Comparison of ENCODE assay signal across 8 mouse cellular contexts in the genomic region with DNA sequence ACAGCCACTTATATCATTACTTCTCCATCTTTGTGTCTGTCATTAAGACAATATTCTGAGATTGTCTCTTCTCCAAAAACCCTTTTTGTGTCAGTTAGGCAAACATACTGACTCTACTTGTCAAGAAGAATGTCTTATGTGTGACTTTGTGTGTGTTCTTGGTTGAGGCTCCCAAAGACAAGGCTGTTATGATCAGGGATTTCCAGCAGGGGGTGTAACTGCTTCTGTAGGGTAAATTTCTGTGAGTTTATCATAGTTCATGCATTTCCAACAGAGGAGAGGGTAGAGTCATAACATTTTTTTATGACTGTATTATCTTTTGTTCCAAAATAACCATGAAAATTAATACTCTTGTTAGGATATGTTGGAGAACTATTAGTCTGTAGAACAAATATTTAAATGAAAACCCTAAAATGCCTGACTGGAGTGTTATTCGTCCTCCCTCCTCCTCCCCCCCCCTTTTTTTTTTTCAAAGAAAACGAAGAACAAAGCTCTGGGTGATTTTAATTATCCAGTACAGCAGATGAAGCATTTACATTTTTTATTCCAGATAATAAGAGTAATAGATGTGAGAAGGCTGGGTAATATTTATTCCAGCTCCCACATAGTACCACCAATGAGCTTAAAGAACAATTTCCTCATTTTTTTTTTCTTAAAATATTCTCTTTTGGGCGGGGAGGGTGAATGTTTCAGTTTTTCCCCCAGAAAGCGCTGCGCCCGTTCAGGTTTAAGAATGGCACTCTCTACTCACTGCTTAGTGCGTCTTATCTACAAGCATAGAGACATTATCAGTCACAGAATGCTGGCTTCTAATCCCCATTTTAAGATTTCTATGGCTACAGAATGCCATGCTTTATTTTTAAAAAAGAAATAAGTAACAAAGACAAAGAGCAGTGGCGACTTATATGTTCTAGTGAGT. TPM values are rescaled to one million over a fixed set of nuclear protein-coding genes. Genes with fewer than 3 reads are reported as not detected.
DNase-seq lines count a peak whose midpoint lies in the region; ATAC-seq and TF ChIP-seq lines count a peak whose summit lies in the region.

No protein-coding gene starts in this region.

- no peak overlapping the region for H3K27ac ChIP-seq in embryonic facial prominence, embryonic 11.5 days (replicated peaks; ENCODE audit: low read depth, low read length)
- no peak overlapping the region for H3K27ac ChIP-seq in embryonic facial prominence, embryonic 10.5 days (replicated peaks)
- no peak overlapping the region for H3K27ac ChIP-seq in midbrain, postnatal 0 days (ENCODE audit: low read depth, low read length)
- no peak overlapping the region for H3K27ac ChIP-seq in midbrain, embryonic 15.5 days
- no peak overlapping the region for H3K27ac ChIP-seq in hindbrain, embryonic 13.5 days

- H3K36me3 ChIP-seq in embryonic facial prominence, embryonic 11.5 days (replicated peaks; ENCODE audit: control insufficient read depth, insufficient read depth, low read depth, low read length), result no peaks in the 10 kb centered on the region
- H3K36me3 ChIP-seq in embryonic facial prominence, embryonic 10.5 days (replicated peaks), result no peaks in the 10 kb centered on the region
- no peaks in the 10 kb centered on the region for H3K36me3 ChIP-seq in midbrain, postnatal 0 days (ENCODE audit: insufficient read depth, low read length)
- H3K36me3 ChIP-seq in midbrain, embryonic 15.5 days (replicated peaks), result no peaks in the 10 kb centered on the region
- no peaks in the 10 kb centered on the region for H3K36me3 ChIP-seq in hindbrain, embryonic 13.5 days

- H3K27me3 ChIP-seq in embryonic facial prominence, embryonic 11.5 days (ENCODE audit: control insufficient read depth, insufficient read depth, low read length), result no peaks in the 10 kb centered on the region
- H3K27me3 ChIP-seq in embryonic facial prominence, embryonic 10.5 days (replicated peaks; ENCODE audit: low read depth, poor library complexity, severe bottlenecking), result no peaks in the 10 kb centered on the region
- H3K27me3 ChIP-seq in midbrain, postnatal 0 days (ENCODE audit: insufficient read depth, low read length), result no peaks in the 10 kb centered on the region
- no peaks in the 10 kb centered on the region for H3K27me3 ChIP-seq in midbrain, embryonic 15.5 days (replicated peaks)
- H3K27me3 ChIP-seq in hindbrain, embryonic 13.5 days, result no peaks in the 10 kb centered on the region

- peak; percentile 54 for TF ChIP-seq CTCF in midbrain, postnatal 0 days (IDR thresholded peaks at IDR 0.05)

- no peak overlapping the region for H3K4me2 ChIP-seq in embryonic facial prominence, embryonic 11.5 days (ENCODE audit: low read depth, low read length)
- H3K4me2 ChIP-seq in midbrain, postnatal 0 days (ENCODE audit: low read depth, low read length, poor library complexity, severe bottlenecking), result no peak overlapping the region
- H3K4me2 ChIP-seq in midbrain, embryonic 15.5 days, result no peak overlapping the region
- no peak overlapping the region for H3K4me2 ChIP-seq in hindbrain, embryonic 13.5 days

- no peaks in the 10 kb centered on the region for H3K9me3 ChIP-seq in embryonic facial prominence, embryonic 11.5 days (replicated peaks; ENCODE audit: control insufficient read depth, low read length)
- H3K9me3 ChIP-seq in embryonic facial prominence, embryonic 10.5 days, result no peaks in the 10 kb centered on the region
- H3K9me3 ChIP-seq in midbrain, postnatal 0 days (ENCODE audit: low read length), result no peaks in the 10 kb centered on the region
- H3K9me3 ChIP-seq in midbrain, embryonic 15.5 days, result no peaks in the 10 kb centered on the region
- H3K9me3 ChIP-seq in hindbrain, embryonic 13.5 days, result no peaks in the 10 kb centered on the region

- no peak for ATAC-seq in embryonic facial prominence, embryonic 11.5 days (replicated peaks; ENCODE audit: insufficient number of reproducible peaks, low FRiP score, low TSS enrichment, low read depth)
- no peak for ATAC-seq in midbrain, postnatal 0 days (ENCODE audit: low FRiP score)
- ATAC-seq in midbrain, embryonic 15.5 days (replicated peaks), result no peak
- ATAC-seq in hindbrain, embryonic 13.5 days (ENCODE audit: low FRiP score), result no peak

- no peak overlapping the region for H3K9ac ChIP-seq in embryonic facial prominence, embryonic 11.5 days (replicated peaks; ENCODE audit: low read length)
- H3K9ac ChIP-seq in midbrain, postnatal 0 days (replicated peaks; ENCODE audit: low read length, poor library complexity, severe bottlenecking), result no peak overlapping the region
- H3K9ac ChIP-seq in midbrain, embryonic 15.5 days, result no peak overlapping the region
- no peak overlapping the region for H3K9ac ChIP-seq in hindbrain, embryonic 13.5 days

- no peak overlapping the region for H3K4me3 ChIP-seq in embryonic facial prominence, embryonic 11.5 days (ENCODE audit: low read depth, low read length)
- H3K4me3 ChIP-seq in embryonic facial prominence, embryonic 10.5 days, result no peak overlapping the region
- no peak overlapping the region for H3K4me3 ChIP-seq in midbrain, postnatal 0 days (ENCODE audit: low read depth, low read length)
- H3K4me3 ChIP-seq in midbrain, embryonic 15.5 days, result no peak overlapping the region
- no peak overlapping the region for H3K4me3 ChIP-seq in hindbrain, embryonic 13.5 days

- no peaks in the 10 kb centered on the region for H3K4me1 ChIP-seq in embryonic facial prominence, embryonic 11.5 days (ENCODE audit: control insufficient read depth, insufficient read depth, low read length)
- peaks cover 19% of the 10 kb centered on the region for H3K4me1 ChIP-seq in embryonic facial prominence, embryonic 10.5 days
- H3K4me1 ChIP-seq in midbrain, postnatal 0 days (ENCODE audit: insufficient read depth, low read length), result peaks cover 3% of the 10 kb centered on the region; the same call in 1 of the 2 replicates
- peaks cover 15% of the 10 kb centered on the region for H3K4me1 ChIP-seq in midbrain, embryonic 15.5 days
- H3K4me1 ChIP-seq in hindbrain, embryonic 13.5 days (replicated peaks), result peaks cover 9% of the 10 kb centered on the region

- peak; percentile 40 for DNase-seq in embryonic facial prominence, embryonic 11.5 days (ENCODE audit: low spot score)
- no peak for DNase-seq in embryonic facial prominence, embryonic 10.5 days (ENCODE audit: low spot score)
- DNase-seq in midbrain, postnatal 0 days (ENCODE audit: low spot score), result peak; percentile 19
- peak; percentile 81 for DNase-seq in induced T-regulatory cell, adult 2 months (ENCODE audit: low read depth)
- DNase-seq in thymus, postnatal 10 days (ENCODE audit: low spot score in 2 of 2), result peak; percentile 21 to 51
- DNase-seq in layer of hippocampus, postnatal 10 days (ENCODE audit: low spot score in 2 of 2), result no peak

- 78% methylated on average over 8 of the region's 8 CpGs for WGBS in embryonic facial prominence, embryonic 11.5 days
- WGBS in embryonic facial prominence, embryonic 10.5 days, result 79% methylated on average over 8 of the region's 8 CpGs
- 65% methylated on average over 8 of the region's 8 CpGs for WGBS in midbrain, postnatal 0 days
- WGBS in midbrain, embryonic 15.5 days, result 71% methylated on average over 8 of the region's 8 CpGs
- 85% methylated on average over 8 of the region's 8 CpGs for WGBS in hindbrain, embryonic 13.5 days

RNA-seq across cellular contexts. Expression of a gene that starts 2.6 kb away (rescaled TPM):
- 60.9 and 70.6 TPM in 2 replicates for polyA plus RNA-seq in embryonic facial prominence, embryonic 11.5 days (2014; fragmentation: Nextera tagmentation; extraction: Ambion mirVana)
- polyA plus RNA-seq in embryonic facial prominence, embryonic 10.5 days (2016; fragmentation: Nextera tagmentation; extraction: Ambion mirVana), result 43.2 TPM in 2 replicates
- total RNA-seq in midbrain, postnatal 0 days (2014; rRNA removed), result 74.0 and 87.7 TPM in 2 replicates
- 28.6 and 34.6 TPM in 2 replicates for polyA plus RNA-seq in midbrain, postnatal 0 days (2015; fragmentation: Nextera tagmentation; extraction: Ambion mirVana)
- polyA plus RNA-seq in midbrain, embryonic 15.5 days (2015; fragmentation: Nextera tagmentation; extraction: Ambion mirVana), result 31.6 and 31.9 TPM in 2 replicates
- total RNA-seq in layer of hippocampus, postnatal 10 days (2021), result 100 to 1,000 TPM; 102 to 108 TPM
- 35.3 and 37.8 TPM in 2 replicates for polyA plus RNA-seq in hindbrain, embryonic 13.5 days (2015; fragmentation: Nextera tagmentation; extraction: Ambion mirVana)

Comparison
In these comparisons a context has a peak if more than half of its experiments do, and no peak if none do; other contexts are left out.
1. DNase-seq: peak in embryonic facial prominence, embryonic 11.5 days (single experiment), midbrain, postnatal 0 days (single experiment), induced T-regulatory cell, adult 2 months (single experiment) and thymus, postnatal 10 days (2 of 2); none in embryonic facial prominence, embryonic 10.5 days (single experiment) and layer of hippocampus, postnatal 10 days (0 of 2).